Mouse (Mus musculus): Measurements from ENCODE around the gene Mypn. TPM values are rescaled to one million over a fixed set of nuclear protein-coding genes. Genes with fewer than 3 reads are reported as not detected.

The Mypn gene
- total RNA-seq, 2 experiments from 2014 or later, result 1.1 TPM; not detected in 1

DNA sequence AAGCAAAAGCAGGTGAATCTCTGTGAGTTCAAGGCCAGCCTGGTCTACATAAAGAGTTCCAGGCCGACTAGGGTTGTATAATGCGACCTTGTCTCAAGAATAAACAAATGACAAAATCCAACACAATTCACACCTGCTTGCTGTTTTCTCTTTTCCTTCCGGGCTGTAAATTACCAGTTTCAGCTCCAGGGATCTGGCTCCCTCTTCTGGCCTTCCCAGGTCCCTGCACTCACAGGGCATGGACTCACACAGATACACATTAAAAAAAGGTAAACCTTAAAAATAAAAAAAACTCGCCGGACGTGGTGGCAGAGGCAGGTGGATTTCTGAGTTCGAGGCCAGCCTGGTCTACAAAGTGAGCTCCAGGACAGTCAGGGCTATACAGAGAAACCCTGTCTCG lies 86.2 kb downstream of the Mypn start:
- no peak for ATAC-seq (replicated peaks; ENCODE audit: low FRiP score, poor library complexity, severe bottlenecking)

DNA sequence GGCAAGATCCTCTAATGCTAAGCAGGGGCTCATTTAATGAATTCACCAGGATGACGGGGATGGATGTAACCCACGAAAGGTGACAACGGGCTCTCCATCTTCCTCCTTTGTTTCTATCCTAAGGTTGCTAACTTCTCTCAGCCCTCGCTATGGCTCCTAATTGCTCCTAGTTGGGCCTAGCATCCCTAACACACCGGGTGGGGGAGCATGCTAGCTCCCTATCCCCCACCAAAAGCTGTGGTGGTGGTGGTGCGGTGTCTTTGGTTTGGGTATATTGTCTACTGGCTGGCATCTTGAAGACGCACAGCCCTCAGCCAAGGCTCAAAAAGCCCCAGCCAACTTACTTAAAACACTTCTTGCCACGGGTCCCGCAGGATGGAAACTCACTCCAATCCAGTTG lies 87.4 kb downstream of the Mypn start:
- ATAC-seq (replicated peaks; ENCODE audit: low FRiP score, poor library complexity, severe bottlenecking), result no peak

DNA sequence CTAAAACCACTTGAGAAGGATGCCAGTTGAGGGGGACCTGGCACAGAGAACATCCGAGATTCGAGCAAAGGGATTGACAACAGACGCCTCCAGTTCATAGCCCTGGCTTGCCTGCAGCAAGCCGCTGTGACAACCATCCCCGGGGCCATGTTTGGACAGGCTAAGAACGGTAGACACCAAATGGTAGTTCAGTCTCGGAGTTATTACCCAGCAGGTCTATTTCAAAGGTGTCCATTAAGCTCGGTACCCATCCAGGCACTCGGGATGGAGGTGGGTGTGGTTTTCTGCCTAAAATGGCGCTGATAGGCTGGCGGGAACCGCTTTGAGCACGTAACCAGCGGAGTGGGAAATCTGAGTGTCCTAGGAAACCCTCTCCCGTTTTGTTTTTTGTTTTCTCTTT lies 87.9 kb downstream of the Mypn start:
- no peak for ATAC-seq (replicated peaks; ENCODE audit: low FRiP score, poor library complexity, severe bottlenecking)

DNA sequence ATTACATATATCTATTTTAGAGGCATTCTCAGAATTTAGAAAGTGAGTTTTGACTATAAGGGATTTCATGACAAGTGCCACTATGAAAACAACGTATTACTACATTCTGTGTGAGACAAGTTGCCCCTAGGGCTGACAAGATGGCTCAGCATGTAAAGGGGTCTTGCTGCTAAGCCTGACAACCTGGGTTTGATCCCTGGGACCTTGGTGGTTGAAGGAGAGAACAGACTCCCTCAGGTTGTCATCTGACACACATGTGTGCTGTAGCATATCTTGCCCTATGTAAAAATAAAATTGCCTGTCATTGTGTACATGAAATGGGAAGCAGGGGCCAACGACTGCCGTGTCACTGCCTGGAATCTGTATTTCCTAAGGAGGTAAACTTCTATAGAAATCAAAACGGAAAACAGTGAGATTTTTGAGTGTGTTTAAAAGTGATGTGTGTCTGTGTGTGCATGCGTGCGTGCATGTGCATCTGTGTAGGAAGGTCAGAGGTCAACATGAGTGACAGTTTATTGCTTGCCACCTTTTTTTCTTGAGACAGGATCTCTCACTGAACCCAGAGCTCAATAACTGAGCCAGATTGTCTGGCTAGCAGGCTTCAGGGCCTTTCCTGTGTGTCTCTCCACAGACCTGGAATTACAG lies 89.9 kb downstream of the Mypn start:
- no peak for ATAC-seq (replicated peaks; ENCODE audit: low FRiP score, poor library complexity, severe bottlenecking)

DNA sequence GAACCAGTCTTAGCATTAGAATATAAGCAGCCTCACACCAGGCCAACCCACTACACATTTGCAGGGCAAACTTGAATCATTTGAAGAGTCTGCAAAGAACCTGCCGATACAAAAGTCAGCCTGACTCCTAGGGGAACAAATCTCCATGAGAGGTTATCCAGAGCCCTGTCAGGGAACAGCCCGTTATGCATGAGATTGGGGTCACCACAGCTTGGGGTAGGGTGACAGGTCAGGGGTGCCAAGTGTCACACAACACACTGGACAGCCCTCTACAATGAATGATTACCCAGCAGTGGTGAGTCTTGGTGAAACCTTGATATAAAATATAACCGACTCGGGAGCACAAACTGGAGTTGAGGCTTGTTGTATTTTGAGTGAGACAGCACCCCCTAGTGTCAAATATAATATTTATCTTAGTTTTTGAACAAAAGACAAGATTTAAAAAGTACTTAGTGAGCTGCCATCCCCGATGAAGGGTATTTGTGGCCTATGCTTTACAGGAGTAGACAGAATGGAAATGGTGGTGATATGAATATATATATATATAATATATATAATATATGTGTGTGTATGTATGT lies 90.6 kb downstream of the Mypn start:
- ATAC-seq (replicated peaks; ENCODE audit: low FRiP score, poor library complexity, severe bottlenecking), result no peak

DNA sequence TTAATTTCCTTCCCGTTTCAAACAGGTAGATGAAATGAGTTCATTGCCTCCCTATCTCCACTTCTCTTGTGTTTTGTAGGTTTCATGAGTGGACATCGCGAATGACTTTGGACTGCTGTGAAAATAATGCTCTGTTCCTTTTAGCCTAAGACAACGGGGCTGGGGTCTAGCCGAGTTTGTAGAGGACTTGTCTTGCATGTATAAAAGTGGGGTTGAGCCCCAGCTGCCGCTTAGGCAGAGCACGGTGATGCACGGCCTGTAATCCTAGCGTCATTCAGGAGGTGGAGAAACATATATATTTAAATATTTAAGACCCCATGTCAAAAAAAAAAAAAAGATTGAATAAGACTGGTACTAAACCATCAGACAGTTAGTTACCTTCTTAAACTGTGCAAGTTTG lies 103.1 kb downstream of the Mypn start:
- no peak for ATAC-seq (replicated peaks; ENCODE audit: low FRiP score, poor library complexity, severe bottlenecking)

DNA sequence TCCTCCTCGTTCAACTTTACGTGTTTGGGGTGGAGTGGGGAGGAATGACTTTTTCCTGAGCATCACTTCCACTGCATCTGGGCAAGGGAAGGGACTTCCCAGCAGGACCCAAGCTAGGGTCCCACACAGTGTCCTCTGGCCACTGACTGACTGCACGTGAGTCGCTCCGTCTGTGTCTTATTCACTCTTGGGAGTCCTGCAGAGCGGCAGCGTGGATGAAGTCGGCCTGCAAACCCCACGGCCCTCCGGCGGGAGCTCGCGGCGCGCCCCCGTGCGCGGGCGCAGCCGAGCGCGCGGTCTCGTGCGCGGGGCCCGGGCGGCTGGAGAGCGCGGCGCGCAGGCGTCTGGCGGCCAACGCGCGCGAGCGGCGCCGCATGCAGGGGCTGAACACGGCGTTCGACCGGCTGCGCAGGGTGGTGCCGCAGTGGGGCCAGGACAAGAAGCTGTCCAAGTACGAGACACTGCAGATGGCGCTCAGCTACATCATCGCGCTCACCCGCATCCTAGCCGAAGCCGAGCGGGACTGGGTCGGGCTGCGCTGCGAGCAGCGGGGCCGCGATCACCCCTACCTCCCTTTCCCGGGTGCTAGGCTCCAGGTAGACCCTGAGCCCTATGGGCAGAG lies 103.7 kb downstream of the Mypn start:
- ATAC-seq (replicated peaks; ENCODE audit: low FRiP score, poor library complexity, severe bottlenecking), result no peak

DNA sequence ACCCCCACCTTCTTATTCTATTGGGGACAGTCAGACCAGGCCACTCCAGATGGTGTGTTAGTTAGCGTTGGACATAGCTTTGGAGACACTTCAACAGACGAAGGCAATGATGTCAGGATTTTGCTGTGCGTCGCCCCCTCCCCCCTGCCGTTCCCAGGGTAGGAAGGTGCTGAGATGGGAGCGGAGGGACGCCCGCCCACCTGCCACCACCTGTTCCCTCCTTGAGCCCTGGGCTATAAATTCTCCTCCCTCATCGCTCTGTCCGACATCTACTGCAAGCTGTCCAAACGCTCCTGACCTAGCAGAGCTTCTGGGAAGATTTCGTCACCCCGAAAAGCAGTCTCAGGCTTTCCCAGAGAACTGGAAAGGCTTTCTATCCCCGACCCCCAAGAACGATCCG lies 104.2 kb downstream of the Mypn start, which contains the start of gene Atoh7:
TSS of gene Atoh7 (plus strand) at position 131 of the 400 bp plus-strand sequence.
- no peak for ATAC-seq (replicated peaks; ENCODE audit: low FRiP score, poor library complexity, severe bottlenecking)

DNA sequence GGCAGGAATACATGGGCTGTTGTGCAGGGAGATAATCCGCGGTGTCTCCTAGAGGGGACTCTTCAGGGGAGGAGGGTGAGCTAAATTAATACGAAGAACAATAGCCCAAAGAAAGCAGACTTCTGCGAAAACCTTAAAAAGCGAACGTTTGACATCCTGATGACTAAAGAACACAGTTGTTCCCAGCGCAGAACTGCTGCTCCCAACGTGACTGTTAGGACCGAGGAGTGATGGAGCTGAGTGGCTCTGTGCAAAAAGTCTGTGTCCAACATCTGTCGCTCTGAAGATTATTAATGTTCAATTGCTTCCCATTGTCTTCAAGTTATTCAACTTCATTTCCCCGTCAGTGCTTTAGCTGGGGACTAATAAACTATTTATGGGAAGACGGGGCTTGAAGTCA lies 105.6 kb downstream of the Mypn start:
- ATAC-seq (replicated peaks; ENCODE audit: low FRiP score, poor library complexity, severe bottlenecking), result no peak

DNA sequence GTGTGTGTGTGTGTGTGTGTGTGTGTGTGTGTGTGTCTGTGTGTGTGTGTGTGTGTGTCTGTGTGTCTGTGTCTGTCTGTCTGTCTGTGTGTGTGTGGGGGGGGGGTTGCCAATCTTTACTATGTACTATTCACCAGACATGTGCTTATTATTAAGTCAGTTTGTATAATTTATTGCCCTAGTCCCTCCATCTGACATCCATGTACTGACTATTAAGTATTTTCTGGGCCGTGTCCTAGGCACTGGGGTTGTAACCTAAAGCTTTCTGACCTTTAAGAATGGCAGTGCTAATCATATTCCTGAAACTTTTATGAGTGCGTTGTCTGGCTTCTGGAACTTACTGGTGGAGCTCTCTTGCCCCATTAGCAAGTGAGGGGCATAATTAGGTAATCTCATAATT lies 107.0 kb downstream of the Mypn start:
- ATAC-seq (replicated peaks; ENCODE audit: low FRiP score, poor library complexity, severe bottlenecking), result no peak

DNA sequence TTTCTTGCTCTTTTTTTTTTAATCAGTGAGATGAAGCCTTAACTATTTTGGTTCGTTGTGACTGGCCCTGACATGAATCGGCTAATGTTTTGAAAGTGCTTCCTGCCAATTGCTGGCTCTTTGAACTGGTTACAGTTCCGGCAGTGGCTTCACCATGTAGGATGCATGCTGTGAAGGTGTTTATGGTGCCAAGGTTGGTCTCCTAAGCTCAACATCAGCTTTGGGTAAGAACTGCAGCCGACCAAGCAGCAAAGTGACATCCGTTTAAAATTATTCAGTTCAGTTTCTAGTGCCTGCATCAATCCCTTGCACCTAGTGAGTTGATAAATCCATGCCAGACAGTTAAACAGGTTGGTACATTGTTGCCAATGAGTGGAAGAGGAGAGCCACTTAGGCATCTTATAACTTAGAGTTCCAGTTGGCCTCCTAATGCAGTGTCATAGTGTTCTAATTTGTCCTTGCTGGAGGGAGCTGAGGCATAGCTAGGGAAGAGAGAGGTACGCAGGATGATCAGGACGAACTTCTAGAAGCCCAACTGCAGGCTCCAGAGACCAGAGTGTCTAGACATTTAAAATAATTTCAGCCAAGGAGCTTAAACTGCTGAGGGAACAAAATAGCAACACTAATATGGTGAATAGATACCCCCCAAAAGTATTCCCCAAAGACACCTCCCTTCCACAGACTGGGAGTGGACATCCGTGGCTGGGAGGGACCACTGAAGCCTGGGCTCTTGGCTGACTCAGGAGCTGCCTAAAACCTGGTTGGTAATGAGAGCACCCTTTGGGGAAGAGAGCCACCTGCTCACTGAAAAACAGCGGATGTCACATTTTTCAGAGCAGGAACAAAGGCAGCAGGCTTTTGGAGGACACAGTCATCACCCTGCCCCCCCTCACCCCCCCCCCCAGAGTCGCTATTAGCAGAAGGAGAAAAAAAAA lies 110.9 kb downstream of the Mypn start:
- ATAC-seq (replicated peaks; ENCODE audit: low FRiP score, poor library complexity, severe bottlenecking), result no peak

DNA sequence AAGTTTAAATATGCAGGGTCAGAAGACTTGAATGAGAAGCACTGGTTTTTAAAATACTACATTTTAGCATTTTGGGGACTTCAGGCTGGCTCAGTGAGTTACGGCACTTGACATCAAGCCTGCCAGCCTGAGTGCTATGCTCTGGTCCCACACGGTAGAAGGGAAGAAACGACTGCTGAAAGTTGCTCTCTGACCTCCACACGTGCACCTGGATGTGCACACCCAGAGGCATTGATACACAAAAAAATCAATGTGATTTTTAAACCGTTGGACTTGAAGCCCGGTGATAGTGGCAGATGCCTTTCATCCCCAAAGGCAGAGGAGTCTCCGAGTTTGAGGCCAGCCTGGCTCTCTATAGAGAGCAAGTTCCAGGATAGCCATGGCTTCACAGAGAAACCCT lies 111.8 kb downstream of the Mypn start:
- no peak for ATAC-seq (replicated peaks; ENCODE audit: low FRiP score, poor library complexity, severe bottlenecking)

DNA sequence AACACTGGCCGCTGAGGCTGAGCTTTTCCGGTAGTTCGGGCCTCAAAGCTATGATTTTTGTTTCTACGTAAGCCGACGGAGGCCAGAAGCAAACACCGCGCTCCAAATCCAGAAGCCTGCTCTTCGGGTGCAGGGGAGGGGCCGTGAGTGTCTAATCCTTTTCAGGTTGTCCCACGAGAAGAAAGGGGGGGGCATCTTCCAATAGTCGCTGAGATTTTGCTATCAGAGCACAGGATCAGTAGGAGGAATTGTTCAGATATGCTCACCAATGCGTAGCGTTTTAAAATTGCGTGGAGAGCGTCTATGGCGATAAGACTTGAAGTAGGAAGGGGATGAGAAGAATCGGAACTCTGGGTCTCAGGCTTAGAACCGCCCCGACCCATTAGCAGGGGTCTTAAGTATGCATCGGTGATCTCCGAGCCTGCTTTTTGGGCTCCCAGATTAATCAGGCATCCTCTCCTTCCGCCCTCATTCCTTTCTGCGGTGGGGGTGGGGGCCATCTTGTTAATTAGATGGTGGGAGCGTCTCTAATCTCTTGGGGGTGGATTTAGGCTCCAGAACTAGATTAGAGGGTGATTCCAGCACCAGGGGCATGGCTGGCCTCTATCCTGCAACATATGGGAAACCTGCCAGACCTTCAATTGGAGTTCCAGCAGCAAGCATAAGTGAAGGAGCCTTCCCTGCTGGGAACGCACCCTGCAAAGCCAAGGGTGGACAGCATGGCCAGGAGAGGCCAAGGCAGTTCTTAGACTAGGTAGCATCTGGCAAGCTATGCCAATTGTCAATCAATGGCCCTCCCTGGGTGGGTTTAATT lies 113.8 kb downstream of the Mypn start:
- ATAC-seq (replicated peaks; ENCODE audit: low FRiP score, poor library complexity, severe bottlenecking), result no peak

DNA sequence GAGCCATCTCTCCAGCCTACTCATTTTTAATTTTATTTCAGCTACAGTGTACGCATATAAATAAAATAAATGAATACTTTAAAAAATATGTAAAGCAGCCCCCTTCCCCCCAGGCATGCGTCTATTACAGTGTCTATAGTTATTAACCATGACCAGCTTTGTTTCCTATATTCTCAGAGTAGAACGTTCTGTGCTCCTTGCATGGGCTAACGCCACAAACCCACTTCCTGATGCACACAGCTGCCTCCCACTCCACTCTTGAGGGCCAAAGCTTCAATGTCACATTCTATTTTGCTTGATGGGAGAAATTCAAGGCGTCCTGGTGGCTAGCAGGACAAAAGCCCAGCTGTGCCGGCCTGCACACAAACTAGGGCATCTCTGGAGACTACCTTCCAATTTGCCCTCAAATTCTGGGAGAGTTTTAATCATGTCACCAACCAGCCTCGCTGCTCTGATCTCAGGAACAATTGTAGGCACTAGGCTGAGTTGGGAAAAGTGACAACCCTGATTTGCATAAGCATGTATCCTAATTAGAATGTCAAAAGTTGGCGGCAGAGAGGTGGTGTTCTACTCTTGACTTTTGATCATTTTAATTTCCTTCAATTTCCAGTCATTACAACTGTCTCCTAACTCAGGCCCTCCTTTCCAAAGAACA lies 114.5 kb downstream of the Mypn start:
- ATAC-seq (replicated peaks; ENCODE audit: low FRiP score, poor library complexity, severe bottlenecking), result no peak

DNA sequence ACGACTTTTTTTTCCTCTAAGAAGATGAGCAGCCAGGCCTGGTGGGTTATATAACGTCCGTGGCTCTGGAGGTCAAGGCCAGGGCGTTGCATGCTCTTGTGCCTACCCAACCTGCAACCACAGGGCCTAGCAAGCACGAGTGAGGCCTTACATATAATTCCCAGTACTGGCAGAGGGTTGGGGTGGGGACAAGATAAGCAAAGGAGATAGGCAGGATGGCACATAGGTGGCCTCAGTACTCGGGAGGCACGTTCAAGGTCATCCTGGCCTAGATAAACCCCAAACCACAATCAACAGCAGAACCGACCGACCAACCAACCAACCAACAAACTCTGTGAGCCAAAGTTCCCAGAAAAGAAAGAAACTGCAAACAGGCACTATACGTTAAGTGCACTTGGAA lies 117.4 kb downstream of the Mypn start:
- ATAC-seq (replicated peaks; ENCODE audit: low FRiP score, poor library complexity, severe bottlenecking), result no peak

DNA sequence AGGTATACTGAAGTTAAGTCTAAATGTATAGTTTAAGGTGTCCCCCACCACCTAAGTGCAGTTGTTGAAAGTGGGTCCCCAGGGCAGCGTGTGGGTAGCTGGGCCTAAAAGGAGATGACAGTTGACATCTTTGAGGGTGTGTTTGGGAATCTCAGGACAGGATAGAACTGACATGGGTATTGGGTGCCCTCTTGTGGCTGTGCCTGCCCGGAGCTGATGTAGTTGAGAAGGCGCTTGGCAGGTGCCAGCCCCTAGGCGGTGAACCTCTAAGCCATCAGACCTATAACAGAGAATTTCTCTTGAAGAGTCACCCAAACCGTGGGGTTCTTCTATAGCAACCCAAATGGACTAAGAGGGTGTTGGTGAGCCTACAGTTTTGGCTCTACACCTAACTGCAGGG lies 137.8 kb downstream of the Mypn start:
- ATAC-seq (replicated peaks; ENCODE audit: low FRiP score, poor library complexity, severe bottlenecking), result no peak
